Mouse (Mus musculus) urinary bladder, postnatal 10 days (tissue): Measurements from ENCODE around the gene Vps54.
"Not testable (repeated sequence)": the region's sequence is repeated elsewhere in the genome, so short reads cannot be mapped to it uniquely, and the experiment has no call there.

ENCODE experiments used
- DNase-seq: peaks from one replicate; pipeline ENCODE4 v3.0.0; 2022; ENCODE audit warnings: low spot score

Gene Vps54

GRCm38 (mm10) chr11:21239021-21239661 lies at the start of gene Vps54:
Gene Vps54 (plus strand): TSS chr11:21239281.
- DNase-seq = no peak

DNA sequence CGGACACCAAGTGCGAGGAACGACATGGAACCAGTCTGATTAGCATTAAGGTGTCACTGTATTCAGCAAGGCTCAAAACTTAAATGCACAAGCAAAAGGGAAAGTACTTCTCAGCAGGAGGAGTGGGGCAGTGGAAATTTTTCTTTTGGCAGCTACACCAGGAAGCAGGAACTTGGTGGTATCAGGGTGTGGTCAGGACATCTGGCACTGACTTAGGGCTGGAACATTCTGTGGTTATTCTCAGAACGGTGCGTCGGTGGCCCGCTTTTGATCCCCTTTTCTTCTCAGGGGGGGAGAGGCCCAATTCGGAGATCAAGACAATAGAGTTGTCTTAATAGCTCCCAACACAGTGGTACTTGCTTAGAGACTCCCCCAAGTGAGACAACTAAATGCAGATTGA lies 47.3 kb upstream of the Vps54 start:
- not testable (repeated sequence) for DNase-seq

DNA sequence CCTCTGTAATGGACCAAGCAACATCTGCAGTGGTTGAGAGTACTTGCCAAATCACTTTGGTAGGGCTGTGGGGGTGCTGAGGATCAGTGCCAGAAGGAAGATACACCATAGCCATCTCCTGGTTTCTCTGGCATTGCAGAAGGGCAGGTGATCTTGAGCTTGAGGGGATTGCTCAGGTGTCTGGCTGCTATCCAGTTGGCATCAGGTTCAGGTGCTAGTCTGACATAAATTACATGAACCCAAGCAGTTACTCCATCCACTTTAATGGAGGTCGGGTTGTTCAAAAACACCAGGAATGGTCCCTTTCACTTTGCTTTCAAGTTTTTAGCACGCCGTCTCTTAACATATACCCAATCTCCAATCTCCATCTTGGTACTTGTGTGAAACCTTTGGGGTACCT lies 44.2 kb upstream of the Vps54 start:
- no peak for DNase-seq

GRCm38 (mm10) chr11:21209046-21209445 lies 30.0 kb upstream of the Vps54 start:
- DNase-seq = no peak

- DNase-seq = not testable (repeated sequence)
Observed at GRCm38 (mm10) chr11:21209701-21210100, 29.4 kb upstream of the Vps54 start.

DNA sequence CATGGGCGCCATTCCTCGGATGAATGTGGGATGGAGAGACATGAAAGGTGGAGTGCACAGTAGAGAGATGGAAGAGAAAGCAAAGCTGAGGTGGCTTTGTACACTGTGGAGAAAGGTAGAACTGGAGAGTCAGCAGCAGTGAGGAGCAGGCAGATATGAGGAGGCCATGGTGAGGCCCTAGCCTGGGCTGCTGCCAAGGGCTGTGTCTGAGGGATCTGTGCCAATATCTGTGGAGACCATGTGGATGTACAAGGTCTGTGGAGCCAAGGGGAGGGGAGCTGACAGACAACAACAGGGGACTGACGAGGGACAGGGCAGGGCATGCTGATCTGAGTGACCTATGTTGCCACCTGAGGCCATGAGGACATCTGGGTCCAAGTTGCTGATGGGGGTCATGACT lies 21.7 kb upstream of the Vps54 start:
- no peak for DNase-seq

DNA sequence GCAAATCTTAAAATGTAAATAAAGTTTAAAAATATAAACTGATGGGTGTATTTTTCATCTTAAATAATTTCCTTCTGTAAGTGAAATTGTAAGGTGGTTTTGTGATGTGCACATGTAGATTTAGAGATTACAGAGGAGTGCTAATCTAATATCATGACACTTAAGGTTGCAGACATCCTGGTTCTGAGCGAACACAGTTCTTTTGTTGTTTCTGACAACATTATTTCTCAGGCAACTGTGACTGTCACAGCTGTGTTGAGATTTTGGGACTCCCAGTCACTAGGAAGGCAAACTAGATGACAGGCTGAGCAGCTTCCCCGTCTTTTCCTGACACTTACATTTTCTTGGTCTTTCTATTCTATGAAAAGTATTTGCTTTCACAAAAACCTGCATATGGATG lies 19.8 kb upstream of the Vps54 start:
- no peak for DNase-seq

GRCm38 (mm10) chr11:21219851-21220587 lies 19.1 kb upstream of the Vps54 start:
- DNase-seq = no peak

- DNase-seq = no peak
Observed at GRCm38 (mm10) chr11:21220754-21221153, 18.3 kb upstream of the Vps54 start.

DNA sequence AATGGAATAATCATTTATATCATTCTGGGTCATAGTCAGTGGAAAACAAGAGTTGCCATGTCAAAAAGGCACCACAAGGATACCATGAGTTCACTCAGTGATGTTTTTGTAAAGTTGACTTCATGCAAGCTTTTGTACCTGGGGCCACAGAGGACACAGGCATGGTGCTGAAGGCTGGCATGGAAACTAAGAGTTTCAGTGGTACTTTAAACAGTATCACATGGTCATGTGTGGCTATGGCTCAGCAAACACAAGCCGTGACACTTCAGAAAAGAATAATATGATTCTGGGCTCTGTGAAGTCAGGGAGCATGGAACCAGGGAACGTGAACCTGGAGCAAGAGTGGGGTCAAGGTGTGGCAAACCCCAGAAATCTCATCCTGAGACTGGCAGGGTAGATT lies 17.7 kb upstream of the Vps54 start:
- DNase-seq = no peak

DNA sequence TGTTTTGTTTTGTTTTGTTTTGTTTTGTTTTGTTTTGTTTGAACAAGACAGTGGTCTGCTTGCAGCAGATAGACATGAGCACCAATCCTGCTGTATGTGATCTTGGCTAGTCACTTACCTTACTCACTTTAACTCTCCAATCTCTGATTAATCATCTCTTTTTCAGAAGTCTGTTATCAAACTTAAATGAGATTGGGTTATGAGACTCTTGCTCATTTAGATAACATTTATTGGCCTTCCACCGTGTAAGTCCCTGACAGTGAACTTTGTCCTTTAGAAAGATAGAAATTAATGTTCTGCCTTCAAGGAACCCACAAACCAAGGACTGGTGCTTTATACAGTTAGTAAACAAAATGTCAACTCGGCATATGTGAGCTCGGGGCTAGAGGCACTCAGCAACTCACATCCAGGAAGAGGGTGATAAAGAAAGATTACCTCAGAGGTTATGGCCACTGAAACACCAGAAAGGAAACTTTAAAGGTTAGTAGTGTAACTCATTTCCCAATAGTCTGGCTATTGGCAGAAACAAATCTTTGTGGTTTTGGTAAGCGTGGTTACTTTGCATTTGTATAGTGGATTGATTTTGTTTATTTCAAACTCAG lies 16.4 kb upstream of the Vps54 start:
- DNase-seq = no peak

DNA sequence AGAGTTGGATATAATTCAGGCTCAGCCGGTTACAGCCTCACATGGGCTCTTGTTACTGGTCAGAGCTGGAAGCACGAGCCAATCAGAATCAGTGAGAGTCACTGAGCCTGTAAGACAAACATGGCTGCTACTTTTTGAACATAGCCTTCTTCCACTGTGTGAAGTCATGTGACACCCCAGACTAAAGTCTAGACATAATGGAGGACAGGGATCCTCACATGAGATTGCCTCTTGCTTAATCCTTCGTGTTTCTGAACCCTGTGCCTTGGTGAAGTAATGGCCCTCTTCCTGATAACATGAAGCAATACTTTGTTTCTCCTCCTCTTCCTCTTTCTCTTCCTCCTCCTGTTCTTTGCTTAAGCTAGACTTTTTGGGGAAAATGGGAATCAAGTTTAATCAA lies 15.5 kb upstream of the Vps54 start:
- DNase-seq = no peak

GRCm38 (mm10) chr11:21224041-21224440 lies 15.0 kb upstream of the Vps54 start:
- no peak for DNase-seq

DNA sequence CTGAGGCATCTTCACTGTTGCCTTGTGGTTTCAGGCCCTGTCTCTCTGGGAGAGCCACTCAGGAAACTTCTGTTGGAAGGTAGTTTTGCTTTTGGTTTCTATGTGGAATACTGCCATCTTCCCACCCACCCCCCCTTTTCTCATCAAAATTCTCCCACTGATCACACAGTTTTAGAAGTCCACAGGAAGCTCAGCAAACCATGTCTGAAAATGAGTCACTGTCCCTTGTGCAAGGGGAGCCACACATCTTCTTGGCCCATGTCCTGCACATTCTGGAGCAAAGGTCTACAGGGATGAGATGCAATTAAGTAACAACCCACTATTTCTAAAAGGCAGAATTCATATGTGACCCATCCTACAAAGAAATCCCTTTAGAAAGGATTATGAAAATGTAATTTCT lies 14.6 kb upstream of the Vps54 start:
- DNase-seq = no peak

- no peak for DNase-seq
Observed at GRCm38 (mm10) chr11:21224983-21225382, 14.1 kb upstream of the Vps54 start.

DNA sequence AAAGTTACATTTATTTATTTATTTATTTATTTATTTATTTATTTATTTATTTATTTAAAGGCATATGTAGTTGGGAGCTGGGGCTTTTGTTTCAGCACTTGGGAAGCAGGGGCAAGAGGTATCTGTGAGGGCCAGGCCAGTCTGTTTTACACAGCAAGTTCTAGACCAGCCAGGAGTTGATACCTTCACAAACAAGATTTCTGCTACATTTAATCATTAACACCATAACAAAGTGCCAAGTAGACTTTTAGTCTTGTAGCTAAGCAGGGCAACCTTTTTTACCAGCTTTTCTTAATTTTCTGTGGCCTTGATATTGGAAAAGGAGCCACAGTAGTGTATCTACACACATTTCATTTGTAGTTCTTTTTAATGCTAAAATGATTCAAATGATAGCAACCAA lies 3.7 kb upstream of the Vps54 start:
- no peak for DNase-seq

DNA sequence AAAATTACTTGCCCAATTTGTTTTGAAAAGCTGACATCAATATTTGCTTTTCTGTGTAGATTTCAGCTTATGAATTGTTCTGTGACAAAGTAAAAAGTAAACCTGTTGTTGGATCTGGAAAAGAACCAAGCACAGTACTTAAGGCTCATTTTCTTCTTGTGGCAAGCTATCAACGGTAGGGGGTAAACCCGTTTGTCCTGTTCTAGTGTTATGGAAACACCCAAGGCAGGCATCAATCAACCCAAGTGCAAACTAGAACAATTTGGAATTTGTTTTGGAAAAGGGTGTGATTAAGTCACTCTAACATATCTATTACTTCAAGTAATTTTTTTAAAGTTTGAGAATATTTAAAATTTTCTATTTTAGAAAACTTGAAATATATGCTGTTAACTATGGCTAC lies 3.3 kb upstream of the Vps54 start:
- no peak for DNase-seq

DNA sequence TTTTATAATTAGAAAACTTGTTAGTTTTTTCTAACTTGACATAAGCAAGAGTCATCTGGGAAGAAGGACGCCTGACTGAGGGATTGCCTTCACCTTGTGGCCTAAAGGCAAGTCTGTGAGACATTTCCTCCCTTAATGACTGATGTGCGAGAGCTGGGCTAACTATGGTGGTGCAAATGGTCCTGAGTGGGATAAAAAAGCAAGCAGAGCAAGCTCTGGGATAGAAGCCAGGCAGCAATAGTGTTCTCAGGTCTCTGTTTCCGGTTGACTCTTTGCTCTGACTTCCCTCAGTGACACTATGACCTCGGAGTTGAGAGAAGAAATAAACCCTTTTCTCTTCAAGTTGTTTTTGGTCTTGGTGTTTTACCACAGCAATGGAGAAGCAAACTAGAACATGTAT lies 2.1 kb upstream of the Vps54 start:
- DNase-seq = no peak

DNA sequence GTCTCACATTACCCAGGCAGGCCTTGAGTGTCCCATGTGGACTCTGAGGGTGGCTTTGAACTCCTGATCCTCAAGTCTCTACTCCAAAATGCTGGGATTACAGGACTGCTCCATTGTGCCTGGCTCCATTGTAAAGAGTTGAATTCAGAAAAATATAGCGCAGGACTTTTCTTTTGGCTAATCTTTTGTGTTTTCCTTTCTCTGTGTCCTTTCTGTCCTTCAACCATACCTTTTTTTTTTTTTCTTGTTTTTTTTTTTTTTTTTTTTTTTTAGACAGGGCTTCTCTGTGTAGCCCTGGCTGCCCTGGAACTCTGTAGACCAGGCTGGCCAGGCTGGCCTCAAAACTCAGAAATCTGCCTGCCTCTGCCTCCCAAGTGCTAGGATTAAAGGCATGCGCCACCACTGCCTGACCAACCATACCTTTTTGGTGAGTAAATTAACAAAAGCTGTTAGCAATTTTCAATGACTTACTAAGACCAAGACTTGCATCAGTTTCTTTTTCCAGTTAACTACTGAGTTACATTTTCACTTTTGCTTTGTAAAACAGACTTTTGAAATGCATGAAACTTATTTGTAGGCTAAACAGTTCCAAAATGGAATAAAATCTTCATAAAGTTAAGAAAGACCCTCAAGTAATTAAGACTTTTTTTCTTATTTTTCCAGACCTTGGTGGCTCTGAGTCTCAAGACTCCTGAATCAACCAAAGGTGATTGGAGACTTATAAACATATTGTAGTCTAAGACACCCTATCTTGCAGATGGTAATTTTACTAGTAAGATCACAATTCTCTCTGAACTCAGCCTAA lies 1.4 kb upstream of the Vps54 start:
- DNase-seq = no peak

DNA sequence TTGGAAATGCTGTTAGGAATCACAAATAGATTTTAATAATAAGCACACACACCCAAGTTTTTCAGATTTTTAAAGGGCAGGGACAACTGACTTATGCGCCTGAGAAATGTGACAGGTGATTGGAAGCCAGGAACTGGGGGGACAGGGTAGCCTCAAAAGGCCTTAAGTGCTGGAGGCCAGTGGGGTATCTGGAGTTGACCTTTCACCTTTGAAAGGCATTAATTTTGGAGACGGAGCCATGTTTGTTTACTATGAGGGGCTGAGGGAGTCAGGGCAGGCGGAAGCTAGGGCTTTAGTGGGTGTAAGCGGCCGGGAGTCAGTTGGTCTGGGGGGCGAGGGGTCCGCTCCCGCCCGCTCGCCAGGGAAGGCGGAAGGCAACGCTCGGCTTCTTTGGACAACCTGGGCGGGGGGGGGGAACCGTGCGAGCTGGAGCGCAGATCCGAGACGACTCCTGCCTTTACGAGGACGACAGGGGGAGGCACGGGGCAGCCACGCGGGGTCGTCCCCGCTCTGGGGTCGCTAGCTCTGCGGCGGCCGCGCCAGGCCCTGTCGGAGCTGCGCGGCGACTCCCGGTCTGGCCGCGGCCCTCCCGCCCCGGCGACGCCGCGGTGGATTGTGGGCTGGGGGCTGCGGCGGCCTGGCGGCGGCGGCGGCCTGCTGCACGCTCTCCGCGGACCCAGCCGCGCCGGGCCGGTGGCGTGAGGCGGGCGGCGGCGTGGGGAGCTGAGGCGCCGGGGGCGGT lies 631 bp upstream of the Vps54 start:
- no peak for DNase-seq

- DNase-seq = no peak
Observed at GRCm38 (mm10) chr11:21239763-21240509, 855 bp downstream of the Vps54 start.
